Mouse (Mus musculus) heart, postnatal 0 days (tissue): Measurements from ENCODE around the gene Bptf.

Source experiments
- CTCF ChIP-seq: IDR thresholded peaks from 2 replicates; pipeline ENCODE4 v1.5.1; 2016; ENCODE audit warnings: antibody characterized with exemption, control low read depth, low read depth
- EP300 ChIP-seq: IDR thresholded peaks from 2 replicates; pipeline ENCODE4 v1.6.1; 2016; ENCODE audit warnings: antibody characterized with exemption, low read depth

DNA sequence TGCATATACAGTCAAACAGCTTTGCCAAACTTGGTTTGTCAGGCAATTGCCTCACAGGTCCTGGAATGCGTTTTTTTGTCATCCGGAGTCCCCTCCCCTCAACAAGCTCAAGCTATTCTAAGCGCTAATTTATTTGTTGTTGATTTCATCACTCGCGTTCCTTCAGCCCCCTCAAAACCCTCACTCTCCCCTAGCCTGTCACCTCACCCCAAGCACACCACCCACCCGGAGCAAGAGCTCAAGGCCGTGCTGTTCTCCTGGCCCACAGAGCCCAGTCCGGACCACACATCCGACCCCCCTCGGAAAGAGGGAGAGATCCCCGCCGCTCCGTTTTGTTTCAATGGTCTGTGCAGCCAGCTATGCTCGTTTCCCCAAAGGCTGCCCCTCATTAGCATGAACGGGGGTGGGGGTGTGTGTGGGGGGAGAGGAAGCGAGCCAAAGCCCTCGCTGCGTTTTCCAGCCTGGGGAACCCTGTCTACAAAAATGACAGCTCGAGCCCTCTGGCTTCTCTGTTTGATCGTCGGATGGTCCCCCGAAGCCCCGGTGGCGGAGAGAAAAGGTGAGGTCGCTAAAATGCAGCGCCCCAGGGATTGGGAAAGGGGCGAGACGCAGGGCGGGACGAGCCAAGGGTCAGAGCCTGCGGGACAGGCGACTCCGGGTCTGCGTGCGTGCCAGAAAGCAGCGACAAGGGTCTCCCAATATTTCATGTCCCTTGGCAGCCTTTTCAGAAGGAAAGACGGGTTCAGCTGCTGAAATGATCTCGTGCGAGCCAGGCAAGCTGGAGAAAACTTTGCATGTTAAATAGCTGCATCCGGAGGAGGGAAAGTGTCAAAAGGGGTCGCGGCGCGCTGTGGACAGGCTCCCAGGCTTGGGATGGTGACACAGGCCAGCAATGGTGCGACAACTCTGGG lies 106.3 kb downstream of the Bptf start, which contains the start of gene 1810010H24Rik:
- TF ChIP-seq CTCF: no peak
- TF ChIP-seq EP300: no peak
